Mouse (Mus musculus) heart, postnatal 25 days (tissue): ENCODE measurements around the gene Brpf3. TPM values are rescaled to one million over a fixed set of nuclear protein-coding genes. Genes with fewer than 3 reads are reported as not detected.
"Not testable (repeated sequence)": the region's sequence is repeated elsewhere in the genome, so short reads cannot be mapped to it uniquely, and the experiment has no call there.

ENCODE experiments used
- DNase-seq: peaks from one replicate; pipeline ENCODE4 v3.0.0; 2022; ENCODE audit warnings: low spot score
- intact Hi-C: fragments of 180-260 bp; cut with DNase I; formaldehyde crosslinking; loops from one replicate; pipeline ENCODE4 v1.15.1; 2025
- total RNA-seq, 2 experiments: library from RNA; stranded (reverse); gene quantifications; 2 replicates each; pipeline ENCODE4 v1.2.3; 2021

Brpf3 gene
- total RNA-seq, 2 experiments from 2014 or later, result 12.4 to 16.2 TPM

GRCm38 (mm10) chr17:28787507-28787906, 13.4 kb upstream of the Brpf3 start:
- intact Hi-C loops, result no loop called here
- DNase-seq, result no peak

GRCm38 (mm10) chr17:28797031-28797430, 3.9 kb upstream of the Brpf3 start:
- no peak for DNase-seq
- intact Hi-C loops, result loop anchor here (5.0 kb wide), 1 partner anchor 35 kb away; no protein-coding TSS in a partner anchor

GRCm38 (mm10) chr17:28799291-28800160, 1.4 kb upstream of the Brpf3 start:
- DNase-seq, result no peak
- intact Hi-C loops, result loop anchor here (2.0 to 5.0 kb wide), 2 partner anchors 37 to 109 kb away; partner anchors contain the start of genes Mapk14 and Slc26a8

- intact Hi-C loops, result loop anchor here (2.0 kb wide), 1 partner anchor 109 kb away; the partner anchor contains the start of genes Mapk14 and Slc26a8
- no peak for DNase-seq
Measured at GRCm38 (mm10) chr17:28800281-28800670, 614 bp upstream of the Brpf3 start.

GRCm38 (mm10) chr17:28801474-28802005, 650 bp downstream of the Brpf3 start:
- peak; percentile 98 for DNase-seq
- intact Hi-C loops, result loop anchor here (2.0 kb wide), 1 partner anchor 111 kb away; the partner anchor contains the start of genes Mapk14 and Slc26a8

- intact Hi-C loops, result no loop called here
- DNase-seq, result no peak
Measured at GRCm38 (mm10) chr17:28802006-28802481, 1.2 kb downstream of the Brpf3 start.

- no peak for DNase-seq
- intact Hi-C loops, result no loop called here
Measured at GRCm38 (mm10) chr17:28803316-28803715, 2.4 kb downstream of the Brpf3 start.

GRCm38 (mm10) chr17:28804973-28805372, 4.1 kb downstream of the Brpf3 start:
- intact Hi-C loops, result no loop called here
- no peak for DNase-seq

GRCm38 (mm10) chr17:28806770-28807169, 5.9 kb downstream of the Brpf3 start:
- intact Hi-C loops, result no loop called here

GRCm38 (mm10) chr17:28808714-28809113, 7.8 kb downstream of the Brpf3 start:
- intact Hi-C loops, result no loop called here
- DNase-seq, result no peak

More at GRCm38 (mm10) chr17:28806770-28807169, 5.9 kb downstream of the Brpf3 start:
- DNase-seq, result no peak

- intact Hi-C loops, result no loop called here
- no peak for DNase-seq
Measured at GRCm38 (mm10) chr17:28809175-28809831, 8.4 kb downstream of the Brpf3 start.

GRCm38 (mm10) chr17:28812345-28812744, 11.5 kb downstream of the Brpf3 start:
- intact Hi-C loops, result no loop called here
- no peak for DNase-seq

- DNase-seq, result no peak
- intact Hi-C loops, result no loop called here
Measured at GRCm38 (mm10) chr17:28814529-28815097, 13.7 kb downstream of the Brpf3 start.

GRCm38 (mm10) chr17:28815384-28816004, 14.6 kb downstream of the Brpf3 start:
- DNase-seq, result no peak
- intact Hi-C loops, result no loop called here

- DNase-seq, intact Hi-C loops: not testable (repeated sequence)
Measured at GRCm38 (mm10) chr17:28816326-28816725, 15.4 kb downstream of the Brpf3 start.

- no peak for DNase-seq
- intact Hi-C loops, result no loop called here
Measured at GRCm38 (mm10) chr17:28816875-28817811, 16.3 kb downstream of the Brpf3 start.

- intact Hi-C loops, result no loop called here
- DNase-seq, result no peak
Measured at GRCm38 (mm10) chr17:28820189-28820588, 19.3 kb downstream of the Brpf3 start.

GRCm38 (mm10) chr17:28823004-28823745, 22.3 kb downstream of the Brpf3 start:
- intact Hi-C loops, result no loop called here
- no peak for DNase-seq
